Mouse (Mus musculus) stomach, postnatal 0 days (tissue): Measurements from ENCODE around the gene Sp3.

Source experiments
- CTCF ChIP-seq: IDR thresholded peaks from 2 replicates; pipeline ENCODE4 v1.5.1; 2016; ENCODE audit warnings: antibody characterized with exemption, low read depth, mild to moderate bottlenecking, moderate library complexity
- EP300 ChIP-seq: optimal IDR thresholded peaks from 2 replicates; pipeline ENCODE3; 2016; ENCODE audit warnings: antibody characterized with exemption

GRCm38 (mm10) chr2:72995346-72996097, 15.3 kb upstream of the Sp3 start:
- no peak for TF ChIP-seq CTCF
- TF ChIP-seq EP300: no peak
